12 mouse cellular contexts compared by ENCODE assay signal in the genomic region with DNA sequence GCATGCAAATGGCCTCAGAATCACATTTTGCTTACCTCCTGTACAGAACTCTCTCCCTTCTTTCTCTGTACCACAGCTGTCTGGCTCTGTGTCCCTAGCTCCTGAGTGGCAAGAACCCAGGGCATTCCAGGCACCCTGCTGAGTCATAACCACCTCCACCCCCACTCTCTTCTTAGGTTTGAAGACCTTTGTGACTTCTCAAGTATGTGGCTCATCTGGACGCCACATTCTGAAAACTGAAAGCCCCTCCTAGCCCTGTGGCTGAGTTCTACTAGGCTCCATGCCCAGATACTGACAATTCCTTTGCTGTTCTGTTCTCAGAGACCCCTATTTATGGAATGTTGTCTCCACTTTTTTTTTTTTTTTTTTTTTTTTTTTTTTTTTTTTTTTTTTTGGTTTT.
DNase-seq lines count a peak whose midpoint lies in the region; ATAC-seq and TF ChIP-seq lines count a peak whose summit lies in the region.
"Had no signal": no experiment of that assay in that cellular context is flagged by ENCODE, and none has a peak within 500 bp of the region (broad histone marks: within the 10 kb centered on the region; RNA-seq: fewer than 3 reads in every experiment).

No protein-coding gene starts in this region.

- no peaks in the 10 kb centered on the region for H3K9me3 ChIP-seq in midbrain, embryonic 11.5 days (ENCODE audit: control insufficient read depth, low read length)
- H3K9me3 ChIP-seq in midbrain, embryonic 14.5 days (ENCODE audit: control insufficient read depth, low read length) = no peaks in the 10 kb centered on the region
- H3K9me3 ChIP-seq: hindbrain, embryonic 12.5 days had no signal

- TF ChIP-seq CTCF in gastrocnemius, adult 2 months (IDR thresholded peaks at IDR 0.05) = no peak

- no peak for TF ChIP-seq POLR2A in myocyte (IDR thresholded peaks at IDR 0.05; ENCODE audit: insufficient read length, low read depth)

- no peak for ATAC-seq in midbrain, embryonic 11.5 days (ENCODE audit: low FRiP score)
- no peak for ATAC-seq in midbrain, embryonic 14.5 days (ENCODE audit: low FRiP score, low TSS enrichment)
- no peak for ATAC-seq in granulocyte monocyte progenitor cell, adult 5-6 weeks (replicated peaks; ENCODE audit: poor library complexity, severe bottlenecking)

- H3K9ac ChIP-seq in midbrain, embryonic 11.5 days (ENCODE audit: low read length) = no peak overlapping the region
- H3K9ac ChIP-seq in midbrain, embryonic 14.5 days (replicated peaks; ENCODE audit: low read length) = no peak overlapping the region
- H3K9ac ChIP-seq: hindbrain, embryonic 12.5 days had no signal

- WGBS in midbrain, embryonic 11.5 days = 55% methylated on average over 1 of the region's 1 CpGs
- 91% methylated on average over 1 of the region's 1 CpGs for WGBS in midbrain, embryonic 14.5 days

- H3K4me3 ChIP-seq in gastrocnemius, adult 2 months = no peak overlapping the region
- H3K4me3 ChIP-seq in midbrain, embryonic 11.5 days (ENCODE audit: low read depth, low read length) = no peak overlapping the region
- H3K4me3 ChIP-seq in midbrain, embryonic 14.5 days (replicated peaks; ENCODE audit: low read depth, low read length) = no peak overlapping the region
- H3K4me3 ChIP-seq in myocyte = no peak overlapping the region
- H3K4me3 ChIP-seq: hindbrain, embryonic 12.5 days had no signal

- intact Hi-C loops in gastrocnemius, adult 2 months (cut with DNase I) = no loop called here

- no peak overlapping the region for H3K4me2 ChIP-seq in midbrain, embryonic 11.5 days
- no peak overlapping the region for H3K4me2 ChIP-seq in midbrain, embryonic 14.5 days (ENCODE audit: low read length)
- H3K4me2 ChIP-seq in myocyte (ENCODE audit: low read depth) = peak overlapping the region; percentile 44
- H3K4me2 ChIP-seq: hindbrain, embryonic 12.5 days had no signal

- no peaks in the 10 kb centered on the region for H3K79me2 ChIP-seq in myocyte (ENCODE audit: control insufficient read depth, insufficient read depth)

- H3ac ChIP-seq in myocyte (ENCODE audit: control insufficient read depth, insufficient read length) = no peak overlapping the region

- DNase-seq in gastrocnemius, adult 2 months = peak; percentile 53
- DNase-seq in gastrocnemius, postnatal 10 days = no peak
- peak; percentile 76 for DNase-seq in midbrain, embryonic 11.5 days (ENCODE audit: low spot score, missing footprints)
- no peak for DNase-seq in midbrain, embryonic 14.5 days
- peak; percentile 12 for DNase-seq in embryo, embryonic 9.5 days (ENCODE audit: extremely low spot score)
- no peak for DNase-seq in cerebellum, adult 8-10 months
- DNase-seq: cerebellum, postnatal 36 days; kidney, postnatal 4 days; left cerebral cortex, postnatal 4 days had no signal

- peak overlapping the region; percentile 48 for H3K27ac ChIP-seq in gastrocnemius, adult 2 months
- H3K27ac ChIP-seq in midbrain, embryonic 11.5 days (ENCODE audit: low read depth, low read length) = no peak overlapping the region
- no peak overlapping the region for H3K27ac ChIP-seq in midbrain, embryonic 14.5 days (replicated peaks; ENCODE audit: low read depth, low read length)
- H3K27ac ChIP-seq: hindbrain, embryonic 12.5 days had no signal

- H3K4me1 ChIP-seq in midbrain, embryonic 11.5 days (ENCODE audit: control insufficient read depth, insufficient read depth, low read length) = peaks cover 7% of the 10 kb centered on the region
- H3K4me1 ChIP-seq in midbrain, embryonic 14.5 days (ENCODE audit: control insufficient read depth, insufficient read depth, low read length) = peaks cover 3% of the 10 kb centered on the region; the same call in 1 of the 2 replicates

- no peaks in the 10 kb centered on the region for H3K36me3 ChIP-seq in midbrain, embryonic 11.5 days (ENCODE audit: control insufficient read depth, insufficient read depth, low read length)
- H3K36me3 ChIP-seq in midbrain, embryonic 14.5 days (ENCODE audit: control insufficient read depth, insufficient read depth, low read length) = no peaks in the 10 kb centered on the region
- no peaks in the 10 kb centered on the region for H3K36me3 ChIP-seq in myocyte (ENCODE audit: control insufficient read depth, insufficient read depth)
- H3K36me3 ChIP-seq: hindbrain, embryonic 12.5 days had no signal

- no peaks in the 10 kb centered on the region for H3K27me3 ChIP-seq in midbrain, embryonic 11.5 days (ENCODE audit: control insufficient read depth, insufficient read depth, low read length)
- no peaks in the 10 kb centered on the region for H3K27me3 ChIP-seq in midbrain, embryonic 14.5 days (ENCODE audit: control insufficient read depth, insufficient read depth, low read length)
- H3K27me3 ChIP-seq in myocyte (ENCODE audit: control insufficient read depth, insufficient read depth, insufficient read length) = no peaks in the 10 kb centered on the region
- H3K27me3 ChIP-seq: hindbrain, embryonic 12.5 days had no signal

TF ChIP-seq in myocyte, 11 proteins besides CTCF, POLR2A, EP300 and RAD21:
- peak; percentile 38 to 81 (median 49) for TF ChIP-seq MYOD1 (IDR thresholded peaks at IDR 0.05; ENCODE audit: control insufficient read depth in 1 of 3, insufficient read length in 2 of 3, low read depth in 2 of 3)
- no peak for TF ChIP-seq TCF3 (IDR thresholded peaks at IDR 0.05; ENCODE audit: insufficient read length, low read depth)
- TF ChIP-seq CEBPB (IDR thresholded peaks at IDR 0.05; ENCODE audit: insufficient read depth, poor library complexity, severe bottlenecking) = 0 out of 2 replicates have a peak, but pooled peaks have one; percentile 2
- TF ChIP-seq TCF12 (IDR thresholded peaks at IDR 0.05; ENCODE audit: insufficient read depth, poor library complexity, severe bottlenecking) = peak; percentile 59
- TF ChIP-seq MYOG (IDR thresholded peaks at IDR 0.05; ENCODE audit: control insufficient read depth in 1 of 3, insufficient read depth in 1 of 3, insufficient read length in 2 of 3, low read depth in 2 of 3) = peak in 2 of 3 experiments; percentile 69 to 77
- TF ChIP-seq E2F4 (IDR thresholded peaks at IDR 0.05; ENCODE audit: insufficient read depth) = no peak

Comparison
In these comparisons a context has a peak if more than half of its experiments do, and no peak if none do; other contexts are left out.
1. DNase-seq: peak in gastrocnemius, adult 2 months (single experiment), midbrain, embryonic 11.5 days (single experiment) and embryo, embryonic 9.5 days (single experiment); none in gastrocnemius, postnatal 10 days (single experiment), midbrain, embryonic 14.5 days (single experiment) and cerebellum, adult 8-10 months (single experiment).